Mouse (Mus musculus) testis, adult 2 months (tissue): ENCODE data around the gene Cited4. TPM values are rescaled to one million over a fixed set of nuclear protein-coding genes. Genes with fewer than 3 reads are reported as not detected.

Source experiments
- H3K27ac ChIP-seq: fragments of 200-500 bp; 2 replicates; pipeline ENCODE4 v1.5.1; 2012; ENCODE audit warnings: low read depth, low read length; ENCODE audit not compliant: control insufficient read depth, insufficient read depth
- H3K27me3 ChIP-seq: fragments of 200-500 bp; 2 replicates; pipeline ENCODE4 v1.6.1; 2012; ENCODE audit warnings: mild to moderate bottlenecking, low read length, moderate library complexity; ENCODE audit not compliant: control insufficient read depth, insufficient read depth
- H3K36me3 ChIP-seq: fragments of 200-500 bp; 2 replicates; pipeline ENCODE4 v1.6.1; 2012; ENCODE audit warnings: mild to moderate bottlenecking, low read length; ENCODE audit not compliant: control insufficient read depth, insufficient read depth
- H3K4me1 ChIP-seq: fragments of 200-500 bp; 2 replicates; pipeline ENCODE4 v1.6.1; 2012; ENCODE audit warnings: low read length; ENCODE audit not compliant: control insufficient read depth, insufficient read depth
- H3K4me3 ChIP-seq: fragments of 200-500 bp; 2 replicates; pipeline ENCODE4 v1.5.1; 2012; ENCODE audit warnings: low read depth, mild to moderate bottlenecking, low read length, moderate library complexity, mixed read lengths; ENCODE audit not compliant: control insufficient read depth
- CTCF ChIP-seq: fragments of 200-500 bp; IDR thresholded peaks from 2 replicates; pipeline ENCODE4 v1.5.1; 2012; ENCODE audit warnings: low read depth, mild to moderate bottlenecking, inconsistent platforms, low read length, moderate library complexity; ENCODE audit not compliant: control insufficient read depth, insufficient read depth, insufficient replicate concordance
- POLR2A ChIP-seq: fragments of 200-500 bp; IDR thresholded peaks from 2 replicates; pipeline ENCODE4 v1.6.1; 2012; ENCODE audit warnings: low read depth, mild to moderate bottlenecking, inconsistent platforms, low read length, moderate library complexity; ENCODE audit not compliant: control insufficient read depth
- polyA plus RNA-seq: library from polyadenylated mRNA; depleted of rRNA; stranded (reverse); fragments of >200 nt; gene quantifications from 2 replicates; pipeline ENCODE4 v1.2.3, GENCODE M21; 2012

The Cited4 gene
- polyA plus RNA-seq, 1 experiment: 11.4 TPM

GRCm38 (mm10) chr4:120650208-120650592 lies 16.2 kb upstream of the Cited4 start:
- H3K27me3 ChIP-seq: no peaks in the 10 kb centered on the region
- no peaks in the 10 kb centered on the region for H3K36me3 ChIP-seq
- peaks cover 5% of the 10 kb centered on the region for H3K4me1 ChIP-seq
- no peak for TF ChIP-seq CTCF
- TF ChIP-seq POLR2A: no peak
- no peak overlapping the region for H3K4me3 ChIP-seq
- no peak overlapping the region for H3K27ac ChIP-seq

GRCm38 (mm10) chr4:120655898-120656297 lies 10.5 kb upstream of the Cited4 start:
- no peak overlapping the region for H3K4me3 ChIP-seq
- H3K4me1 ChIP-seq: no peaks in the 10 kb centered on the region
- no peak for TF ChIP-seq CTCF
- H3K27ac ChIP-seq: no peak overlapping the region
- no peaks in the 10 kb centered on the region for H3K27me3 ChIP-seq
- H3K36me3 ChIP-seq: no peaks in the 10 kb centered on the region

- Histone ChIP-seq H3K4me3 (no peak overlapping the region), H3K4me1 (no peaks in the 10 kb centered on the region), H3K27ac (no peak overlapping the region), H3K27me3 (no peaks in the 10 kb centered on the region), H3K36me3 (no peaks in the 10 kb centered on the region)
- TF ChIP-seq POLR2A (no peak), CTCF (no peak)
Observed at GRCm38 (mm10) chr4:120660485-120660884, 5.9 kb upstream of the Cited4 start.

- TF ChIP-seq CTCF (no peak), POLR2A (no peak)
- H3K4me1 ChIP-seq: peaks cover 19% of the 10 kb centered on the region
- no peaks in the 10 kb centered on the region for H3K27me3 ChIP-seq
- no peak overlapping the region for H3K27ac ChIP-seq
- no peaks in the 10 kb centered on the region for H3K36me3 ChIP-seq
- no peak overlapping the region for H3K4me3 ChIP-seq
Observed at GRCm38 (mm10) chr4:120664601-120665000, 1.8 kb upstream of the Cited4 start.

GRCm38 (mm10) chr4:120665144-120665700 lies 1.1 kb upstream of the Cited4 start:
- no peak for TF ChIP-seq POLR2A
- Histone ChIP-seq H3K4me3 (no peak overlapping the region), H3K27me3 (no peaks in the 10 kb centered on the region), H3K4me1 (peaks cover 19% of the 10 kb centered on the region), H3K36me3 (no peaks in the 10 kb centered on the region), H3K27ac (no peak overlapping the region)

- TF ChIP-seq POLR2A (no peak), CTCF (no peak)
- no peak overlapping the region; the same call in 1 of the 2 replicates for H3K27ac ChIP-seq
Observed at GRCm38 (mm10) chr4:120665782-120666181, 590 bp upstream of the Cited4 start.

GRCm38 (mm10) chr4:120667045-120667501 lies 701 bp downstream of the Cited4 start:
- Histone ChIP-seq H3K27me3 (no peaks in the 10 kb centered on the region), H3K27ac (peak overlapping the region; percentile 12)
- TF ChIP-seq POLR2A: peak; percentile 46; the same call in 1 of the 2 replicates
- no peak for TF ChIP-seq CTCF

More at GRCm38 (mm10) chr4:120665782-120666181, 590 bp upstream of the Cited4 start:
- H3K4me3 ChIP-seq: no peak overlapping the region
- H3K36me3 ChIP-seq: no peaks in the 10 kb centered on the region
- peaks cover 19% of the 10 kb centered on the region for H3K4me1 ChIP-seq
- H3K27me3 ChIP-seq: no peaks in the 10 kb centered on the region

GRCm38 (mm10) chr4:120667555-120667954 lies 1.2 kb downstream of the Cited4 start:
- Histone ChIP-seq H3K4me1 (peaks cover 19% of the 10 kb centered on the region), H3K36me3 (no peaks in the 10 kb centered on the region), H3K4me3 (peak overlapping the region; percentile 84), H3K27ac (peak overlapping the region; percentile 12), H3K27me3 (no peaks in the 10 kb centered on the region)
- TF ChIP-seq POLR2A: no peak
- no peak for TF ChIP-seq CTCF

More at GRCm38 (mm10) chr4:120667045-120667501, 701 bp downstream of the Cited4 start:
- peaks cover 19% of the 10 kb centered on the region for H3K4me1 ChIP-seq
- H3K4me3 ChIP-seq: peak overlapping the region; percentile 84
- H3K36me3 ChIP-seq: no peaks in the 10 kb centered on the region
